Mouse (Mus musculus) kidney, adult 2 months (tissue): ENCODE results near the gene Tvp23a.

Source experiments
- CTCF ChIP-seq: fragments of 200-500 bp; conservative IDR thresholded peaks from 2 replicates; pipeline ENCODE4 v1.5.1; 2011; ENCODE audit warnings: low read depth, mild to moderate bottlenecking, control low read depth, low read length, moderate library complexity, mixed read lengths; ENCODE audit not compliant: insufficient read depth, insufficient read length
- POLR2A ChIP-seq: fragments of 200-500 bp; IDR thresholded peaks from one replicate; pipeline ENCODE4 v1.6.1; 2011; ENCODE audit warnings: low read depth, low read length, control low read depth

DNA sequence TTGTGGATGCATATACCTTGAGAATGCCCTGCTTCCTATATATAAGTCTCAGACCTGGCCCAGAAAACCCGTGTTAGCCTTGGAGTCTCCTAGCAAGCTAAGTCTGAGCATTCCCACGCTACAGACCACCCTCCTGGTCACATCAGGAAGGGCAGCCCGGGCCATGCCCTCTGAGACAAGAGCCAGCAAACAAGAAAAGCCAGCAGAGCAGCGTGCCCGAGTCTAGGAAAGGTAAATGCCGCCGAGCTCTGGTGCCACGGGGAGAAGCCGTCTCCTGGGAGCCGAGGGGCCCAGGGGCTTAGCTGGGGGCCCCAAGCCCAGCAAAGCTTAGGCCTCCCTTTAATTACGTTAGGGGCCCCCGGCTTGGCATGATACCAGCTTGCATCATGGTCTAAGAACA, 61.9 kb downstream of the Tvp23a start:
- no peak for TF ChIP-seq CTCF
- no peak for TF ChIP-seq POLR2A
